Mouse (Mus musculus): ENCODE data around the gene Mov10.
A peak's percentile ranks its signal among the peaks of the same experiment; 100 is the strongest.
"Not testable (repeated sequence)": the region's sequence is repeated elsewhere in the genome, so short reads cannot be mapped to it uniquely, and the experiment has no call there.

The Mov10 gene

GRCm38 (mm10) chr3:104780561-104781420, 37.6 kb downstream of the Mov10 start, which contains the start of gene Ppm1j:
Ppm1j (plus strand) TSS chr3:104781056.
- no peak for DNase-seq

GRCm38 (mm10) chr3:104779949-104780348, 38.4 kb downstream of the Mov10 start:
- DNase-seq: peak in 1 of 2 experiments; percentile 36

- DNase-seq: no peak
These were observed 41.0 kb downstream of the Mov10 start for GRCm38 (mm10) chr3:104777342-104777741.

GRCm38 (mm10) chr3:104773301-104773700, 45.1 kb downstream of the Mov10 start:
- no peak for DNase-seq

- DNase-seq: no peak
These were observed 46.9 kb downstream of the Mov10 start for GRCm38 (mm10) chr3:104771460-104771859.

GRCm38 (mm10) chr3:104770918-104771317, 47.4 kb downstream of the Mov10 start:
- no peak for DNase-seq

- no peak for DNase-seq
These were observed 48.3 kb downstream of the Mov10 start for GRCm38 (mm10) chr3:104770035-104770434.

- DNase-seq: no peak
These were observed 49.2 kb downstream of the Mov10 start for GRCm38 (mm10) chr3:104769135-104769534.

GRCm38 (mm10) chr3:104767716-104768115, 50.6 kb downstream of the Mov10 start:
- DNase-seq: no peak

- no peak for DNase-seq
These were observed 51.2 kb downstream of the Mov10 start for GRCm38 (mm10) chr3:104767141-104767540.

GRCm38 (mm10) chr3:104765021-104765420, 53.3 kb downstream of the Mov10 start:
- no peak for DNase-seq

GRCm38 (mm10) chr3:104762103-104762863, 56.1 kb downstream of the Mov10 start:
- not testable (repeated sequence) for DNase-seq

GRCm38 (mm10) chr3:104758869-104759268, 59.5 kb downstream of the Mov10 start:
- no peak for DNase-seq

GRCm38 (mm10) chr3:104758406-104758805, 60.0 kb downstream of the Mov10 start:
- peak; percentile 27 to 33 for DNase-seq

GRCm38 (mm10) chr3:104752845-104753244, 65.5 kb downstream of the Mov10 start:
- not testable (repeated sequence) for DNase-seq
